Mouse (Mus musculus) midbrain, embryonic 14.5 days (tissue): ENCODE data around the gene Rps13. TPM values are rescaled to one million over a fixed set of nuclear protein-coding genes. Genes with fewer than 3 reads are reported as not detected.
A peak's percentile ranks its signal among the peaks of the same experiment; 100 is the strongest.

Experiments used
- ATAC-seq: fragments of 200-750 bp; cut with Nextera tagmentation; 2 replicates; pipeline ENCODE4 v1.8.0; 2017; ENCODE audit warnings: moderate number of reproducible peaks, moderate library complexity; ENCODE audit not compliant: low FRiP score, low TSS enrichment
- DNase-seq: peaks from one replicate; pipeline ENCODE4 v3.0.0-alpha.2; 2015
- H3K27ac ChIP-seq: fragments of 300-500 bp; sonication (generic); replicated peaks from 2 replicates; pipeline ENCODE4 v1.5.1; 2014; ENCODE audit warnings: mild to moderate bottlenecking, low read depth, low read length, moderate library complexity
- H3K27me3 ChIP-seq: fragments of 300-500 bp; sonication (generic); 2 replicates; pipeline ENCODE4 v1.6.1; 2014; ENCODE audit warnings: low read length, control low read depth, mixed read lengths; ENCODE audit not compliant: control insufficient read depth, insufficient read depth
- H3K36me3 ChIP-seq: fragments of 300-500 bp; sonication (generic); 2 replicates; pipeline ENCODE4 v1.6.1; 2014; ENCODE audit warnings: low read length, control low read depth; ENCODE audit not compliant: control insufficient read depth, insufficient read depth
- H3K4me1 ChIP-seq: fragments of 300-500 bp; sonication (generic); 2 replicates; pipeline ENCODE4 v1.6.1; 2014; ENCODE audit warnings: mild to moderate bottlenecking, antibody characterized with exemption, low read length, control low read depth; ENCODE audit not compliant: control insufficient read depth, insufficient read depth
- H3K4me2 ChIP-seq: fragments of 300-500 bp; sonication (generic); 2 replicates; pipeline ENCODE4 v1.6.1; 2014; ENCODE audit warnings: mild to moderate bottlenecking, low read length, moderate library complexity
- H3K4me3 ChIP-seq: fragments of 300-500 bp; sonication (generic); replicated peaks from 2 replicates; pipeline ENCODE4 v1.5.1; 2014; ENCODE audit warnings: low read depth, low read length
- H3K9ac ChIP-seq: fragments of 300-500 bp; sonication (generic); replicated peaks from 2 replicates; pipeline ENCODE4 v1.6.1; 2014; ENCODE audit warnings: mild to moderate bottlenecking, low read length, moderate library complexity
- H3K9me3 ChIP-seq: fragments of 300-500 bp; sonication (generic); 2 replicates; pipeline ENCODE4 v1.6.1; 2016; ENCODE audit warnings: low read length, control low read depth, mixed read lengths; ENCODE audit not compliant: control insufficient read depth
- WGBS: fragments of 180-500 bp; shearing (Covaris S2); extraction: QIAGEN DNeasy Blood & Tissue Kit; methylation state at CpG from one replicate; pipeline ENCODE4 v1.1.7; 2014; 5-methylcytosine and 5-hydroxymethylcytosine counted together
- polyA plus RNA-seq: library from polyadenylated mRNA; unstranded; fragments of >200 nt; fragmentation: Nextera tagmentation; extraction: Ambion mirVana; gene quantifications from 2 replicates; pipeline ENCODE4 v1.2.1, GENCODE M21; 2014

Rps13 gene
- polyA plus RNA-seq, 1 experiment from 2014 or later: 533 TPM

DNA sequence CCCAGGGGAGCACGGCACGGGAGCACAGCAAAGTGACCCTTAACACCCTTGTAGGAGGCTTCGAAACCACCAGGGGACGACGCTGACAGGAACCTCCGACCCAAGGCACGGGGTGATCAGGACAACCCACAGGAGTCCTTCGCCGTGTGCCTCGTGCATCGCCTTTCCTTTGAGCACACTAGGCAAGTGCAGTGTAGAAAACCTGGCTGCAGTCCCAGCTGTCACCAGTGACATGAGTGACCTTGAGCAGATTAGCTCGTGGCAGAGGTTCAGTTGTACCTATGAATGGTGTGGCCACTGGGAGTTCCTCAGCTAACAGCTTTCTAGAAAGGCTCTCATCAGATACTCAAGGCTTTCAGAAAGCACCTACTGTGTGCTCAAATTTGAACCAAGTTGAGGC, 47.8 kb downstream of the Rps13 start:
- no peak overlapping the region for H3K4me2 ChIP-seq
- WGBS: 66% methylated on average over 12 of the region's 12 CpGs
- ATAC-seq: no peak
- H3K4me3 ChIP-seq: no peak overlapping the region
- no peak overlapping the region for H3K9ac ChIP-seq
- H3K27me3 ChIP-seq: no peaks in the 10 kb centered on the region
- H3K9me3 ChIP-seq: no peaks in the 10 kb centered on the region
- no peak for DNase-seq
- no peaks in the 10 kb centered on the region for H3K36me3 ChIP-seq
- no peak overlapping the region for H3K27ac ChIP-seq
- H3K4me1 ChIP-seq: peaks cover 17% of the 10 kb centered on the region

DNA sequence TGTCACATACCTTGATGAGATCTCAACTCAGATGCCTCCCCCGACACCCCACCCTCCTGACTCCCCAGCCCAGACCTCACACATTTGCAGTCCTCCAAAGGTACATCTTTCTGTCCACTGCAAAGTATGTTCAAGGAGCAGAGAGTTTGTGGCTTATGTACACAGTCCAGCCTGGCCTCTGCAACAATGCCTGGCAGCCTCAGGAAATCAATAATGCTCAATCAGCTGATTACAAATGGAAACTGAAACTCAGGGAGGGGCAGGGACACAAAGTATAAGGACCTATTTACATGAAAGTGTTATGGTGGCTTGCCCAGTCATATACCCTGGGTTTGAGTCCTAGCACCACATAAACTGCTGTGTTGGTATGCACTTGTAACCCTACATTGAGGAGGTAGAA, 48.8 kb downstream of the Rps13 start:
- Histone ChIP-seq H3K9me3 (no peaks in the 10 kb centered on the region), H3K4me3 (no peak overlapping the region), H3K4me2 (no peak overlapping the region), H3K27me3 (no peaks in the 10 kb centered on the region), H3K9ac (no peak overlapping the region), H3K27ac (no peak overlapping the region), H3K36me3 (no peaks in the 10 kb centered on the region), H3K4me1 (peaks cover 23% of the 10 kb centered on the region)
- ATAC-seq: no peak
- DNase-seq: no peak
- WGBS: 82% methylated on average over 1 of the region's 1 CpGs

DNA sequence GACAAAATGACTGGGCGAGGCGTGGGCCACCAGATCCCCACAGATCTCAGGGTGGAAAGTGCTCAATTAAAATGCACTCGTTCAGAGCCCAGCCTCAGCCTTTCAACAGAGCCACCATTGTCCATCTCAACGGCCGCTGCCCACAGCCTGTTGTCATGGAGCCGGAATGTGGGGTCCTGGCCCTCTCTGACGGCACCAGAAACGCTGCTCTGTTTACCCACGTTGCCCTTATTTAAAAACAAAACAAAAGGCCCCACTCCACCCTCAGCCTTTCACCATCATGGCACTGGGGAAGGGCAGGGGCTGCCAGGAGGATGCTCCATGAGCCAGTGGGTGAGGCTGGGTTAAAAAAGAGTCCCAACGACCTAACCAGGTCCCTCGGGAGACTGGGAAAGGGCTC, 51.2 kb downstream of the Rps13 start:
- Histone ChIP-seq H3K27me3 (no peaks in the 10 kb centered on the region), H3K4me3 (no peak overlapping the region), H3K36me3 (no peaks in the 10 kb centered on the region), H3K27ac (peak overlapping the region; percentile 67), H3K9me3 (no peaks in the 10 kb centered on the region), H3K4me2 (no peak overlapping the region), H3K9ac (no peak overlapping the region), H3K4me1 (peaks cover 28% of the 10 kb centered on the region)
- 4% methylated on average over 11 of the region's 11 CpGs for WGBS
- ATAC-seq: peak; percentile 51
- peak; percentile 74 for DNase-seq

Other genes starting within 250 kb of the Rps13 start
- 0.45 and 1.3 TPM in 2 replicates for gene Gm4353, start 249.6 kb downstream of the Rps13 start, polyA plus RNA-seq
- 7.0 and 8.6 TPM in 2 replicates for gene Plekha7, start 25.8 kb downstream of the Rps13 start, polyA plus RNA-seq
- gene Pik3c2a, start 109.3 kb upstream of the Rps13 start, polyA plus RNA-seq: 16.0 and 17.4 TPM in 2 replicates
- gene Nucb2, start 170.2 kb upstream of the Rps13 start, polyA plus RNA-seq: 25.9 and 30.2 TPM in 2 replicates